Mouse (Mus musculus): ENCODE results near the gene Eif3k.

DNA sequence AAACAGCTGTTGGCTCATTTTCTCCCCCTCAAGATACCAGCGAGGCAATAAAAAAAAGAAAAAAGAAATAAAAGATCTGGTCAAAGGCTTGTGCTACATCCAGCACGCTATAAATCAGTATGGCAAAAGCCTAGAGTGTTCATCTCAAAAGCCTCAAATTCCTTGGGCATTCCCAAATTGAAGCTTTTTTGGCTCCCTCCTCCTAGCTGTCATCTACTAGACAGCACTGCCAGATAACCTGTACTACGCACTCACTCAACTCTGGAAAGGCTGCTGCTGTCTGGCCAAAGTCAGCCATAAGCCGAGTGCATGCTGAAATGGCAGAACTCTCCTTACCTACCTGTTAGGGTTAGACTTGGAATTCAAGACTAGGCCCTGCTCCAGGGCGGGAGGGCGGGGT is 24.4 kb downstream of the Eif3k start:
- TF ChIP-seq POLR2A (IDR thresholded peaks at IDR 0.05; ENCODE audit: control insufficient read depth, low read depth, low read length) (no peak), CTCF (IDR thresholded peaks at IDR 0.05; ENCODE audit: control insufficient read depth, insufficient read depth, insufficient replicate concordance, low read depth, low read length) (no peak)

Measured in testis, adult 2 months (tissue).